Mouse (Mus musculus) gastrocnemius, postnatal 36 days (tissue): ENCODE data around the gene Dgkq. TPM values are rescaled to one million over a fixed set of nuclear protein-coding genes. Genes with fewer than 3 reads are reported as not detected.

Source experiments
- DNase-seq, 2 experiments: peaks; one replicate each; pipeline ENCODE4 v3.0.0; 2022
- intact Hi-C: fragments of 180-260 bp; cut with DNase I; formaldehyde crosslinking; loops from one replicate; pipeline ENCODE4 v1.15.1; 2025
- long read RNA-seq, 2 experiments: library from polyadenylated mRNA; stranded (forward); transcript quantifications; one replicate each; pipeline ENCODE4 v2.0.0; 2021
- total RNA-seq, 2 experiments: library from RNA; stranded (reverse); gene quantifications; 2 replicates each; pipeline ENCODE4 v1.2.3; 2021

Gene Dgkq
- total RNA-seq = 1 to 10 TPM; 4.6 to 7.3 TPM
- long read RNA-seq, experiment 1 = 0 reads
- long read RNA-seq, experiment 2, partial matches to known transcripts = 0 of 2 reads
- long read RNA-seq, experiment 2, other reads (novel, unspliced or antisense) = 2 of 2 reads

GRCm38 (mm10) chr5:108668977-108669936 is at the start of gene Dgkq:
Dgkq (minus strand) TSS chr5:108669672.
- peak; percentile 88 to 90 for DNase-seq
- intact Hi-C loops = no loop called here

DNA sequence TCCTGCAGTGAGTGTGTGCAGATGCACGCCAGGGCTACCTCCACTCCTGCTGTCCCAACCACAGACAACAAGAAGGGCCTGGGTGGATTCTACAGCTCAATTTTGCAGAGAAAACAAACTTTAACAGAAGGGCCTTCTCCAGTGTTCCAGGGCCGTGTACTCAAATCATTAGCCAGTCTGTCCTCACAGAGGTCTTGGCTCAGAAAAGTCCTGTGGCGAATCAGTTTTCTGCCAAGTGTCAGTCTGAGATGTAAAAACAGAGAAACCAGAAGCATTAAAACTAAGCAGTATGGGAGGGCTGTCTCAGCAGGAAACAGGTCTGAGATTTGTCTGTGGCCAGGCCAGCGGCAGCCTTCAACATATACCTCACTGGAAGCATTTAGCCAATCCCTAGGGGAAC is 48.6 kb upstream of the Dgkq start:
- intact Hi-C loops = no loop called here

GRCm38 (mm10) chr5:108715974-108716373 is 46.5 kb upstream of the Dgkq start:
- intact Hi-C loops = no loop called here
- DNase-seq = no peak

More for the DNA sequence above, 48.6 kb upstream of the Dgkq start:
- DNase-seq = no peak

GRCm38 (mm10) chr5:108714149-108714548 is 44.7 kb upstream of the Dgkq start:
- peak in 1 of 2 experiments; percentile 19 for DNase-seq
- intact Hi-C loops = no loop called here

GRCm38 (mm10) chr5:108713691-108714090 is 44.2 kb upstream of the Dgkq start:
- DNase-seq = no peak
- intact Hi-C loops = no loop called here

DNA sequence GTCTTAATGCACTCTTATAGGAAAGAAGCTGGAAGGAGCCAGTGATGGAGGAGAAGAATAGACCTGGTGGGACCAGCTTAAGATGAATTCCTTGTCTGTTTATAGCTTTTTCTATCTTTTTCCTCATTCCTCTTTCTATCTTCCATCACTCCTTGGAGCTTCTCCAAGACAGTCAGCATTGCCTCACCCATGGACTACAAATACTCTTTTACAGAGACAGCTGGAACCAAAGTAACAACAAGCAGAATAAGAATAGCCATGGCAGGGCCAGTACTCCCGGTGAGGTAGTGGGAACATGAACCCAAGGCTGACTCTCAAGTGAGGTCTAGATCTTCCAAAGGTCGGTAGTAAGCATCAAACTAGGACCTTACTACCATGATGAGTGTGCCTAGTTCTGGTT is 43.6 kb upstream of the Dgkq start:
- no peak for DNase-seq
- intact Hi-C loops = no loop called here

GRCm38 (mm10) chr5:108711968-108712367 is 42.5 kb upstream of the Dgkq start:
- intact Hi-C loops = no loop called here
- no peak for DNase-seq

- intact Hi-C loops = no loop called here
- no peak for DNase-seq
Observed at GRCm38 (mm10) chr5:108708981-108709731, 39.7 kb upstream of the Dgkq start.

- intact Hi-C loops = no loop called here
- DNase-seq = no peak
Observed at GRCm38 (mm10) chr5:108708419-108708818, 38.9 kb upstream of the Dgkq start.

DNA sequence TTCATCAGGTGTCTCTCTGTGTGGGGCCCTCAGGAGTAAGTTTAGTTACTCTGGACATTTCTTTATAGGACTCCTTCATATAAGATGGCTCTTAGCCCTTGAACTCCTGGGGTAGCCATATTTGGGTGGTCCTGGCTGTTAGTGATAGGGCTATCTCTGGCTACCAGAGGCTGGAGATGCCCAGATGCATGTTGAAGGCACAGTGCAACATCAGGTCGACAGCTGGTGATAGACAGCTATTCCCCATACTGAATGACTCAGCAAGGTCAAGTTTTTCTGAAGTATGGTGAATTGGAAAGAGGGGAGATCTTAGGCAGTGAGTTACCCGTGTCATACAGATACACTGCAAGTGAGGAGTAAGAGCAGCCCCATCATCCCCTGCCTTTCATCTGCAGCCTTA is 38.3 kb upstream of the Dgkq start:
- intact Hi-C loops = no loop called here
- DNase-seq = no peak

GRCm38 (mm10) chr5:108703754-108704626 is 34.5 kb upstream of the Dgkq start:
- no peak for DNase-seq

GRCm38 (mm10) chr5:108701341-108702021 is 32.0 kb upstream of the Dgkq start:
- intact Hi-C loops = no loop called here
- DNase-seq = no peak

More at GRCm38 (mm10) chr5:108703754-108704626, 34.5 kb upstream of the Dgkq start:
- intact Hi-C loops = no loop called here

DNA sequence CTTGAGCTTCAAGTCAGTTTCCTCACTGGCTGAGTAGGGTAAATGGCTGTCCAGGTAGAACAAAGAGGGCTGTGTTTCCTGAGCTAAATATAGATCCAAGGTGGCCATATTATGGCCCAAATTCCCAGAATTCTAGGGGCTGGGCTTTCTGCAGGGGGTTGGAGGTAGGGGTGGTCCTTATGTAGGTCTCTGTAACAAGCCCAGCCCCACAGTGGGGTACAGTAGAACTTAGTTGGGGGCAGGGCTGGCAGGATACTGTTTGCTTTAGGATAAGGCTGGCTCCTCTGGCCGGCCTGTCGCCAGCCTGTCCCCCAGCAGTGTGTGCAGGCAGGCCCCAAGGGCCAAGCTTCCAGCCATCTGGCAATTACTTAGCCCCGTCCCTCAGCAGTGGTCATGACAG is 30.9 kb upstream of the Dgkq start:
- intact Hi-C loops = no loop called here
- no peak for DNase-seq

- intact Hi-C loops = no loop called here
- DNase-seq = no peak
Observed at GRCm38 (mm10) chr5:108697341-108697753, 27.9 kb upstream of the Dgkq start.

- intact Hi-C loops = no loop called here
- no peak for DNase-seq
Observed at GRCm38 (mm10) chr5:108696542-108696941, 27.1 kb upstream of the Dgkq start.

GRCm38 (mm10) chr5:108695861-108696260 is 26.4 kb upstream of the Dgkq start:
- peak in 1 of 2 experiments; percentile 25 for DNase-seq
- intact Hi-C loops = no loop called here

- intact Hi-C loops = no loop called here
- DNase-seq = no peak
Observed at GRCm38 (mm10) chr5:108694352-108695261, 25.1 kb upstream of the Dgkq start.

DNA sequence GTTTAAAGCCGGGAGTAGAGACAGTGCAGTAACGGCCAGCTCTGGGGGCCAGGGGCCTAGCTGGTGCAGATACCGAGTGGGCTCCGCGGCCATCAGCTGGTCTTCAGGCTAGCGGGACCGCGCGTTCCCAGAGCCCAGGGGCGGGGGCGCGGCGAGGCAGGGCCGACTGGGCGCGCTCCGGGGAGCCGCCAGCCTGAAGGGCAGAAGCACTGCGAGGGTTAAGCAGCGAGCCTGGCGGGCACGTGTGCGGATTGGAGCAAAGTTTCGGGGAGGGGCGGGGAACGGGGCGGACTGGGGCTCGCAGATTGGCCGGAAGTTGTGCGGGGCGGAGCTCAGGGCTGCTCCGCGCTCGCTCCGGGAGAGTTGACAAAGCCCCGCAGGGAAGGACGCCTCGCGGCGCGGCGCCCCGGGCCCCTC is 24.4 kb upstream of the Dgkq start:
- peak; percentile 70 to 84 for DNase-seq
- intact Hi-C loops = loop anchor here (2.0 kb wide), 1 partner anchor 33 kb away; no protein-coding TSS in a partner anchor
